Mouse (Mus musculus): ENCODE results near the gene Phactr2.

DNA sequence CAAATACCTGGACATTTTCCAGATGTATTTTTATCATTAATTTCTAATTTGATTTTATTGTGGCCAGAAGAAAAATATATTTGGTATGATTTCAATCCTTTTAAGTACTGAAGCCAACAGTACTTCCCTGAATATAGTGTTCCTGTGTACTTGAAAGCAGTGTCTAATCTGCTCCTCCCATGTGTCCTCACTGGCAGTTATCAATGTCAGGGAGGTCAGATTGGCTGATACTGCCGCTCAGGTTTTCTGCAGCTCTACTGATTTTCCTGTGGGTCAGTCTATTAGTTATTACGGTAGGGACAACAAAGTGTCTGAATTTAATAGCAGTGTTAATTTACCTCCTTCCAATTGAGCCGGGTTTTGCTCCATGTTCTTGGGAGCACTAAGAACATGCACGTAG, 312.2 kb downstream of the Phactr2 start:
- no peak for TF ChIP-seq GATA1 (IDR thresholded peaks at IDR 0.05; ENCODE audit: borderline replicate concordance, low read length)
- TF ChIP-seq FLI1 (IDR thresholded peaks at IDR 0.05; ENCODE audit: low read length) = no peak

Data from megakaryocyte, embryonic 14.5 days (primary cell).